Mouse (Mus musculus) liver, embryonic 14.5 days (tissue): ENCODE data around the gene Myo1b.

Experiments used
- CTCF ChIP-seq: IDR thresholded peaks from 2 replicates; pipeline ENCODE4 v1.5.1; 2016; ENCODE audit warnings: antibody characterized with exemption, low read depth, control low read depth
- EP300 ChIP-seq: IDR thresholded peaks from 2 replicates; pipeline ENCODE4 v1.6.1; 2016; ENCODE audit warnings: antibody characterized with exemption, low read depth

DNA sequence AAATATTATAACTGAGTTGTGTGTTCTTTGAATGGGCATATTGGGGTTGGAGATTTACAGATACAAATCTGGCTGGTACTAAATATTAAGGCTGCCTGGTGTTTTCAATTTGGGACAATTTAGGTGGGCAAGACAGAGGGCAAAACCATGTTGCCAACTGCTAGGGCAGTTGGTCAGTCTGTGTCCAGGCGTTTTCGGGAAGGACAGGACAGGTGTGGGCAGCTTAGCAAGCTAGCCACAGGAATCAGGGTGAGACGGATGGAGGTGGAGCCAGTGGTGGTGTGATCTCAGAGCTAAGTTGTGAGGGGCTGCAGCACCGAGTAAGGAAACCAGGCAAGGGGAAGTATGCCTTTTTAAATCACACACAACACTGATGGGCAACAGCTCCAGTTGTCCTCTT lies 211.3 kb downstream of the Myo1b start:
- TF ChIP-seq CTCF (no peak), EP300 (no peak)
